Mouse (Mus musculus): ENCODE results near the gene Eif1.
"Not testable (repeated sequence)": the region's sequence is repeated elsewhere in the genome, so short reads cannot be mapped to it uniquely, and the experiment has no call there.

Gene Eif1

GRCm38 (mm10) chr11:100312096-100312679, 7.5 kb upstream of the Eif1 start:
- no peak for DNase-seq (ENCODE audit: low read depth, low spot score)

- no peak for DNase-seq (ENCODE audit: low read depth, low spot score)
Observed at GRCm38 (mm10) chr11:100313424-100313823, 6.3 kb upstream of the Eif1 start.

GRCm38 (mm10) chr11:100315439-100315838, 4.2 kb upstream of the Eif1 start:
- DNase-seq (ENCODE audit: low read depth, low spot score) = no peak

- no peak for DNase-seq (ENCODE audit: low read depth, low spot score)
Observed at GRCm38 (mm10) chr11:100317826-100318380, 1.8 kb upstream of the Eif1 start.

- DNase-seq (ENCODE audit: low read depth, low spot score) = no peak
Observed at GRCm38 (mm10) chr11:100318529-100319451, 895 bp upstream of the Eif1 start.

- DNase-seq (ENCODE audit: low read depth, low spot score) = peak; percentile 98
Observed at GRCm38 (mm10) chr11:100320172-100320630, 516 bp downstream of the Eif1 start.

GRCm38 (mm10) chr11:100320701-100321410, 1.2 kb downstream of the Eif1 start:
- peak; percentile 25 for DNase-seq (ENCODE audit: low read depth, low spot score)

GRCm38 (mm10) chr11:100321479-100322305, 2.0 kb downstream of the Eif1 start:
- DNase-seq (ENCODE audit: low read depth, low spot score) = peak; percentile 45

GRCm38 (mm10) chr11:100322591-100323258, 3.0 kb downstream of the Eif1 start:
- DNase-seq (ENCODE audit: low read depth, low spot score) = peak; percentile 52

- peak; percentile 90 for DNase-seq (ENCODE audit: low read depth, low spot score)
Observed at GRCm38 (mm10) chr11:100323578-100323977, 3.9 kb downstream of the Eif1 start.

GRCm38 (mm10) chr11:100325062-100325629, 5.5 kb downstream of the Eif1 start:
- no peak for DNase-seq (ENCODE audit: low read depth, low spot score)

GRCm38 (mm10) chr11:100327316-100327715, 7.6 kb downstream of the Eif1 start:
- no peak for DNase-seq (ENCODE audit: low read depth, low spot score)

- peak; percentile 36 for DNase-seq (ENCODE audit: low read depth, low spot score)
Observed at GRCm38 (mm10) chr11:100327761-100328160, 8.1 kb downstream of the Eif1 start.

- no peak for DNase-seq (ENCODE audit: low read depth, low spot score)
Observed at GRCm38 (mm10) chr11:100330235-100330634, 10.6 kb downstream of the Eif1 start.

GRCm38 (mm10) chr11:100330816-100331375, 11.2 kb downstream of the Eif1 start:
- DNase-seq (ENCODE audit: low read depth, low spot score) = not testable (repeated sequence)

- DNase-seq (ENCODE audit: low read depth, low spot score) = no peak
Observed at GRCm38 (mm10) chr11:100332766-100333515, 13.3 kb downstream of the Eif1 start.

GRCm38 (mm10) chr11:100333944-100334457, 14.3 kb downstream of the Eif1 start, which contains the start of gene Gast:
Gene Gast, plus strand, starts transcription at chr11:100334407.
- DNase-seq (ENCODE audit: low read depth, low spot score) = no peak

GRCm38 (mm10) chr11:100335731-100336130, 16.0 kb downstream of the Eif1 start:
- peak; percentile 68 for DNase-seq (ENCODE audit: low read depth, low spot score)

GRCm38 (mm10) chr11:100344269-100344668, 24.6 kb downstream of the Eif1 start:
- no peak for DNase-seq (ENCODE audit: low read depth, low spot score)
